Mouse (Mus musculus) liver (tissue): ENCODE results near the gene Fggy.

ENCODE experiments used
- DNase-seq: peaks from one replicate; pipeline ENCODE4 v3.0.0-alpha.2; 2020; ENCODE audit warnings: mixed read lengths

Gene Fggy

GRCm38 (mm10) chr4:95557333-95557956 lies at the start of gene Fggy:
Gene Fggy (plus strand): TSS chr4:95557507.
- DNase-seq = peak; percentile 89

GRCm38 (mm10) chr4:95507946-95508311 lies 49.4 kb upstream of the Fggy start:
- DNase-seq = no peak

- DNase-seq = no peak
Measured at GRCm38 (mm10) chr4:95518382-95518781, 38.9 kb upstream of the Fggy start.

GRCm38 (mm10) chr4:95519975-95520642 lies 37.2 kb upstream of the Fggy start:
- DNase-seq = no peak

GRCm38 (mm10) chr4:95520643-95521032 lies 36.7 kb upstream of the Fggy start:
- DNase-seq = no peak

- DNase-seq = no peak
Measured at GRCm38 (mm10) chr4:95526588-95526987, 30.7 kb upstream of the Fggy start.

GRCm38 (mm10) chr4:95530757-95531156 lies 26.6 kb upstream of the Fggy start:
- DNase-seq = no peak

- DNase-seq = no peak
Measured at GRCm38 (mm10) chr4:95533946-95534345, 23.4 kb upstream of the Fggy start.

GRCm38 (mm10) chr4:95541382-95542038 lies 15.8 kb upstream of the Fggy start:
- DNase-seq = no peak

- DNase-seq = no peak
Measured at GRCm38 (mm10) chr4:95542039-95542790, 15.1 kb upstream of the Fggy start.

- peak; percentile 5 for DNase-seq
Measured at GRCm38 (mm10) chr4:95543529-95543928, 13.8 kb upstream of the Fggy start.

GRCm38 (mm10) chr4:95556663-95557332 lies 509 bp upstream of the Fggy start:
- no peak for DNase-seq

- DNase-seq = peak; percentile 11
Measured at GRCm38 (mm10) chr4:95558271-95558888, 1.1 kb downstream of the Fggy start.

GRCm38 (mm10) chr4:95571621-95572020 lies 14.3 kb downstream of the Fggy start:
- DNase-seq = no peak

- DNase-seq = no peak
Measured at GRCm38 (mm10) chr4:95573704-95574103, 16.4 kb downstream of the Fggy start.

GRCm38 (mm10) chr4:95575411-95575911 lies 18.2 kb downstream of the Fggy start:
- DNase-seq = no peak

- DNase-seq = no peak
Measured at GRCm38 (mm10) chr4:95579183-95579582, 21.9 kb downstream of the Fggy start.

GRCm38 (mm10) chr4:95584107-95584762 lies 26.9 kb downstream of the Fggy start:
- DNase-seq = no peak

- no peak for DNase-seq
Measured at GRCm38 (mm10) chr4:95586274-95587001, 29.1 kb downstream of the Fggy start.

- DNase-seq = no peak
Measured at GRCm38 (mm10) chr4:95588722-95589283, 31.5 kb downstream of the Fggy start.

- DNase-seq = no peak
Measured at GRCm38 (mm10) chr4:95590878-95591277, 33.6 kb downstream of the Fggy start.
